Mouse (Mus musculus) midbrain, embryonic 14.5 days (tissue): ENCODE data around the gene Smarca4. TPM values are rescaled to one million over a fixed set of nuclear protein-coding genes. Genes with fewer than 3 reads are reported as not detected.

ENCODE experiments used
- ATAC-seq: fragments of 200-750 bp; cut with Nextera tagmentation; 2 replicates; pipeline ENCODE4 v1.8.0; 2017; ENCODE audit warnings: moderate number of reproducible peaks, moderate library complexity; ENCODE audit not compliant: low FRiP score, low TSS enrichment
- DNase-seq: peaks from one replicate; pipeline ENCODE4 v3.0.0-alpha.2; 2015
- H3K27ac ChIP-seq: fragments of 300-500 bp; sonication (generic); replicated peaks from 2 replicates; pipeline ENCODE4 v1.5.1; 2014; ENCODE audit warnings: mild to moderate bottlenecking, low read depth, low read length, moderate library complexity
- H3K27me3 ChIP-seq: fragments of 300-500 bp; sonication (generic); 2 replicates; pipeline ENCODE4 v1.6.1; 2014; ENCODE audit warnings: low read length, control low read depth, mixed read lengths; ENCODE audit not compliant: control insufficient read depth, insufficient read depth
- H3K36me3 ChIP-seq: fragments of 300-500 bp; sonication (generic); 2 replicates; pipeline ENCODE4 v1.6.1; 2014; ENCODE audit warnings: low read length, control low read depth; ENCODE audit not compliant: control insufficient read depth, insufficient read depth
- H3K4me1 ChIP-seq: fragments of 300-500 bp; sonication (generic); 2 replicates; pipeline ENCODE4 v1.6.1; 2014; ENCODE audit warnings: mild to moderate bottlenecking, antibody characterized with exemption, low read length, control low read depth; ENCODE audit not compliant: control insufficient read depth, insufficient read depth
- H3K4me2 ChIP-seq: fragments of 300-500 bp; sonication (generic); 2 replicates; pipeline ENCODE4 v1.6.1; 2014; ENCODE audit warnings: mild to moderate bottlenecking, low read length, moderate library complexity
- H3K4me3 ChIP-seq: fragments of 300-500 bp; sonication (generic); replicated peaks from 2 replicates; pipeline ENCODE4 v1.5.1; 2014; ENCODE audit warnings: low read depth, low read length
- H3K9ac ChIP-seq: fragments of 300-500 bp; sonication (generic); replicated peaks from 2 replicates; pipeline ENCODE4 v1.6.1; 2014; ENCODE audit warnings: mild to moderate bottlenecking, low read length, moderate library complexity
- H3K9me3 ChIP-seq: fragments of 300-500 bp; sonication (generic); 2 replicates; pipeline ENCODE4 v1.6.1; 2016; ENCODE audit warnings: low read length, control low read depth, mixed read lengths; ENCODE audit not compliant: control insufficient read depth
- WGBS: fragments of 180-500 bp; shearing (Covaris S2); extraction: QIAGEN DNeasy Blood & Tissue Kit; methylation state at CpG from one replicate; pipeline ENCODE4 v1.1.7; 2014; 5-methylcytosine and 5-hydroxymethylcytosine counted together
- polyA plus RNA-seq: library from polyadenylated mRNA; unstranded; fragments of >200 nt; fragmentation: Nextera tagmentation; extraction: Ambion mirVana; gene quantifications from 2 replicates; pipeline ENCODE4 v1.2.1, GENCODE M21; 2014

Smarca4 gene
- polyA plus RNA-seq = 162 and 179 TPM in 2 replicates

DNA sequence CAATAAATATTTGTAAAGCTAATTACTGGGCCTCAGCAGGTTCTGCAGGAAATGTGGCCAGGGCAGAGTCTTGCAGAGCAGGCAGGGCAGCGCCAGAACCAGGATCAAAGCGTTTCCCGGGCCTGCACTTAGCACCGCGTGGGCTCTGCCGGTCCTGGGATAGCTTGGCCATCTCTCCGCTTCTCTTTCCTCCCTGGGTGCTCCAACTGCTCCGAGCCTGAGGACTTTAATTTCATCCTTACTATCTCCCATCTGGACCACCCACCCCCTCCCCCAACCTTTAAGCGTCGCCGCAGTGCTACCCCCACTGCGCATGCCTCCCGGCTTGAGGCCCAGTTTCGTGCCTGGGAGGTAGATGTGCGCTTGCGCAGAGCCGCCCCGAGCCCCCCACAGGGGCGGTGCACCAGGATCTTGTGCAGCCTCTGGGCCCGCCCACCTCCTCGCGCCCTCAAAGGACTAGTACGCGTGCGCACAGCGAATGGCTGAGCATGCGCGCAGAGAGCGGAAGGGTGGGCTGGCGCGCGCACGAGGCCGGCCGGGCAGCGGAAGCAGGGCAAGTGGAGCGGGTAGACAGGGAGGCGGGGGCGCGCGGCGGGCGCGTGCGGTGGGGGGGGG lies at the start of gene Smarca4:
Gene Smarca4, plus strand, starts transcription at position 553 of the 615 bp plus-strand sequence.
- Histone ChIP-seq H3K4me3 (peak within 1 kb of the TSS; percentile 76), H3K36me3 (no peaks in the 10 kb centered on the region; the same call in none of the 2 replicates), H3K27ac (peak within 1 kb of the TSS; percentile 99), H3K4me2 (peak within 1 kb of the TSS; percentile 73), H3K9ac (peak within 1 kb of the TSS; percentile 96), H3K9me3 (no peaks in the 10 kb centered on the region), H3K27me3 (no peaks in the 10 kb centered on the region), H3K4me1 (peaks cover 17% of the 10 kb centered on the region)
- ATAC-seq = peak; percentile 93
- peak; percentile 100 for DNase-seq
- under 1% methylated on average over 42 of the region's 45 CpGs for WGBS

DNA sequence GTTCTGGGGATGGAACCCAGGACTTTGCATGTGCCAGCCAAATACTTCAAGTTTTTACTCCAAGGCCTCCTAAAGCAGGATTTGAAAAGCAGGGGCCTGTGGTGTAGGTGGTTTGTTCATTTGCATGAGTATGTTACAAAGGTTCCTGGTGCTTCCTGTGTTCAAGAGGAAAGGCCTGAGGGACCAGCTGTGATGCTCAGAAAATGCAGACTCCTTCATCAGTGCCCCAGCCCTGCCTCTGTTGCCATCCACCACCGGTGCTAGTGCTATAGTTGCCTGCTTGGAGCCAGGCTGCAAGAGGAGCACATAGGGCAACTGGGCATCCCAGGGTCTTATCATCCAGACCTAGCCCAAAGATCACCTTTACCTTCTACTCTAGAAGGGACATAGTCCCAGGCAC lies 49.4 kb upstream of the Smarca4 start:
- no peak for ATAC-seq

DNA sequence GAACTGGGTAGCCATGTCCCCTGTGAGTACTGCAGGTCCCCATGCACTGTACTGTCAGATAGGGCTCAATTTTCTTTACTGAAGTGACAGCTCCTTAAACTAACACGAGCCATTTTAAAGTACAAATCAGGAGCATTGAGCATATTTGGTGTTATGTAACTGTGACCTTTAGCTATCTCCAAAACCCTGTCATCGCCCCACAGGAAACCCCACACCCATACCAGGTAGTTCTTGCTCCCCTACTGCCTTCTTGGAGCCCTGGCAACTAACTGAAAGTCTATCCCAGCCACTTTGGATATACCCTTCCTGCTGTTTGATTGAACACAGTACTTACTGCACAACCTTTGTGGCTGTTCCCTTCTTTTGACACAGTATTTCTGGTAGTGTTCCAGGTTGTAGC lies 48.9 kb upstream of the Smarca4 start:
- WGBS = 93% methylated on average over 2 of the region's 2 CpGs
- no peaks in the 10 kb centered on the region for H3K4me1 ChIP-seq
- no peaks in the 10 kb centered on the region for H3K9me3 ChIP-seq
- no peak overlapping the region for H3K27ac ChIP-seq
- H3K36me3 ChIP-seq = peaks cover 28% of the 10 kb centered on the region
- no peaks in the 10 kb centered on the region for H3K27me3 ChIP-seq
- no peak overlapping the region for H3K4me3 ChIP-seq
- DNase-seq (no peak), ATAC-seq (no peak)
- no peak overlapping the region for H3K9ac ChIP-seq
- H3K4me2 ChIP-seq = no peak overlapping the region

More for the DNA sequence above, 49.4 kb upstream of the Smarca4 start:
- no peak overlapping the region for H3K4me2 ChIP-seq
- H3K27ac ChIP-seq = no peak overlapping the region
- no peaks in the 10 kb centered on the region for H3K4me1 ChIP-seq
- peaks cover 25% of the 10 kb centered on the region for H3K36me3 ChIP-seq
- 88% methylated on average over 1 of the region's 1 CpGs for WGBS
- H3K9me3 ChIP-seq = no peaks in the 10 kb centered on the region
- no peak overlapping the region for H3K4me3 ChIP-seq
- DNase-seq = no peak
- no peak overlapping the region for H3K9ac ChIP-seq
- no peaks in the 10 kb centered on the region for H3K27me3 ChIP-seq

DNA sequence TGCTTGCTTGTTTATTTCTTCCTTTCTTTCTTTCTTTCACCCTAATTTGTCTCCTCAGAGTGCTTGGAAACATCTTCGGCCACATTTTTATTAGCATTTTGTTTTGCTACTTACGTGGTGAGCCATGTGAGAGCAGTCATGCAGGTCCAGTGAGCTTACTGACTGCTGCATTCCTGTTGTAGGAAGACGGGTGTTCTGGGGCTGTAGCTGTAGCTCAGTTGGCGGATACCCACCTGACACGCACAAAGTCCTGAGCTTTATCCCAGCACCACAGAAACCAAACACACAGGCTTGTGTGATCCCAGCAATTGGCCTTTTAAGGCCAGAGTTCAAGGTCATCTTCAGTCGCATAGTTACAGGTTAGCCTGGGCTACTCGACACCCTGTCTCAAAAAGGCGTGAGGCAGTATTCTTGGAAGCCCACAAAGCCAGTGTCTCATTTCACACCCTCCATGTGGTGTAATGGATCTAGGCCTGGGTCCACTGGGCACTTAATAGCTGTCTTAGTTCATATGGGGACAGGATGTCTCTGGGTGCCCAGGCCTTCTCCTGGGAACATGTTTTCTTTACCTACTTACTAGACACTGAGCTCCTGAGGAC lies 47.2 kb upstream of the Smarca4 start:
- Histone ChIP-seq H3K4me3 (no peak overlapping the region), H3K27ac (no peak overlapping the region), H3K4me1 (no peaks in the 10 kb centered on the region), H3K27me3 (no peaks in the 10 kb centered on the region), H3K36me3 (peaks cover 43% of the 10 kb centered on the region), H3K9ac (no peak overlapping the region), H3K4me2 (no peak overlapping the region), H3K9me3 (no peaks in the 10 kb centered on the region)
- no peak for DNase-seq
- 95% methylated on average over 8 of the region's 8 CpGs for WGBS
- no peak for ATAC-seq

DNA sequence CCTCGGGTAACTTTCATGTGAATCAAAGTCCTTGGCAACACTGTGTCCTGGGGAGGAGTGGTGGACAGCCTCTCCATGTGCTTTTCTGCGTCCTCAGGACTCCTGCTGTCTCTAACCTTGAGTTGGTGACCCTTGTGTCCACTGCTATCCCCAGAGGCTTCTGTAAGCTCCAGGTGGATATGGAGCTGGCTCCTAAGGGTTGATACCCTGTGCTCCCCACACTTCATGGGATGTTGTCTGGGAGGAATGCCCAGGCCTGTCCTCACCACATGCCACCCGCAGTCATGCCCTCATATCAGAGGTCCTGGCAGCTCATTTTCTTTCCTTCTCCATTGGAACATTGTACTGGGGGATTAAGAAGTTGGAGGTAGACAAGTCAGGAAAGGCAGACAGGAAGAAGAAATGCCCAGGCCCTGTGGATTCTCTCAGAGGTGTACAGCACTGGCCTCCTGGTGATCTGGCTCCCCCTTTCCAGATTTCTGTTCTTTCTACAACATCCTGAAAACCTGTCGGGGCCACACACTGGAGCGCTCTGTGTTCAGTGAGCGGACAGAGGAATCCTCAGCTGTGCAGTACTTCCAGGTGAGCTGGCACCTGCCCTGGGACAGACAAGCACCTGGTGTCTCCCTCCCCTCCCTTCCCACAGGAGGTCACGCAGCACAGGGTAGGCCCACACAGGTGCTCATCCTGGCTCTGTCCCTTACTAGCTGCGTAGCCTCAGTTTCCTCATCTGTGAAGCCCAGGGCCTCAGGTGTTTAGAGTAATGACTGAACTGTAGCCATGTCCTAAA lies 41.8 kb upstream of the Smarca4 start:
- H3K4me1 ChIP-seq = no peaks in the 10 kb centered on the region
- H3K27me3 ChIP-seq = no peaks in the 10 kb centered on the region
- H3K4me3 ChIP-seq = no peak overlapping the region
- no peak overlapping the region for H3K27ac ChIP-seq
- no peaks in the 10 kb centered on the region for H3K9me3 ChIP-seq
- peaks cover 92% of the 10 kb centered on the region for H3K36me3 ChIP-seq
- no peak for ATAC-seq
- DNase-seq = no peak
- 97% methylated on average over 8 of the region's 8 CpGs for WGBS
- no peak overlapping the region for H3K4me2 ChIP-seq
- no peak overlapping the region for H3K9ac ChIP-seq

DNA sequence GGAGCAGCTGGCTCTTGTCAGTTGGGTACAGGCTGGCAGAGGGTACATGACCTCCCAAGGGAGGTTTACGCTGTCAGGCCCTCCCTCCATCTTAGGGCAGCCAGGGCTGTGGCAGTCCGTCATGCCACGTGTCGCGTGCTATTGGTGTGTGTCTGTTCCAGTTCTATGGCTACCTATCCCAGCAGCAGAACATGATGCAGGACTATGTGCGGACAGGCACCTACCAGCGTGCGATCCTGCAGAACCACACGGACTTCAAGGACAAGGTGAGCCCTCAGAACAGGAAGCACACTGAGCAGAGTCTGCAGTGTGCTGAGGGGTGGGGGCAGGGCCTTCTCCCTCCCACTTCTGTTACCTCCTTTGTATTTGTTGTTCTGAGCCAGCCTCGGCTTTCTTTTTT lies 40.7 kb upstream of the Smarca4 start:
- 93% methylated on average over 10 of the region's 10 CpGs for WGBS

DNA sequence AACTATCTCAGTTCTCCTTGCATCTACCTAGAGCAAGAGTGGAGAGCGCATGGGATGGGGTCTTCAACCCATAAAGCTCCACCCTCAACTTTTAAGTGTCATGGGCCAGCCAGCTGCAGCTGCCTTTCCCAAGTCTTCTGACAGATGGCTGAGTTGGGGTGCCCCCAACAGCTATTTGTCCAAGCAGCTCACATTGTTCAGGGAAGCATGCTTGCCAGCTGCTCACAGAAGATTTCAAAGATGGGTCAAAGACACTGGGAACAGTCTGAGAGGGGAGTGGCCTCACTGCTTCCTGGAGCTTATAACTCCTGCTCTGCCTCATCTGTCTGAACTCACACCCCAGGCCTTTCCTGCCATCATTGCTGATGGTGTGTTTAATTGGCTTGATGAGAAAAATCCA lies 39.7 kb upstream of the Smarca4 start:
- WGBS = 83% methylated on average over 1 of the region's 1 CpGs
- Histone ChIP-seq H3K9ac (no peak overlapping the region), H3K27ac (no peak overlapping the region), H3K27me3 (no peaks in the 10 kb centered on the region), H3K4me2 (no peak overlapping the region), H3K4me1 (no peaks in the 10 kb centered on the region), H3K4me3 (no peak overlapping the region), H3K9me3 (no peaks in the 10 kb centered on the region), H3K36me3 (peaks cover 94% of the 10 kb centered on the region)
- no peak for ATAC-seq
- no peak for DNase-seq

More for the DNA sequence above, 40.7 kb upstream of the Smarca4 start:
- H3K4me1 ChIP-seq = no peaks in the 10 kb centered on the region
- H3K27ac ChIP-seq = no peak overlapping the region
- no peaks in the 10 kb centered on the region for H3K9me3 ChIP-seq
- no peak overlapping the region for H3K9ac ChIP-seq
- ATAC-seq = no peak
- no peak overlapping the region for H3K4me2 ChIP-seq
- no peak overlapping the region for H3K4me3 ChIP-seq
- peaks cover 93% of the 10 kb centered on the region for H3K36me3 ChIP-seq
- no peaks in the 10 kb centered on the region for H3K27me3 ChIP-seq
- no peak for DNase-seq

DNA sequence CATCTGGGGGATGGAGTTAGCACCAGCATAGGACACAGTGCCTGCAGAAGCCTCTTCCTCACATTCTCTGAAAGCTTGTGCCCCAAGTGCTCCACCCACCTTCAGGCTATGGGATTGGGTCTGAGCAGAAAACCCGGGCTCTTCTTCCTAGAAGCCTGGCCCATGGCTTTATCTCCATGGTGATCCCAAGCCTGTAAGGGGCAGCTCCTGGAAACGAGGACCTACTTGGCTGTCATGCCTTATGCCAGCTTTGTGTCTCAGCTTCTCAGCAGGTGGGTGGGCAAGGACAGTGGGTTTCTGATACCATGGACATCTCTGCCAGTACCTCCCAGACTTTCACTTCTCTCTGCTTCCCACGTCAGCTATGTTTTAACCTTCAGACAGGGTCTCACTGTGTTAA lies 37.7 kb upstream of the Smarca4 start:
- no peak for DNase-seq
- ATAC-seq = no peak
- Histone ChIP-seq H3K4me3 (no peak overlapping the region), H3K36me3 (peaks cover 93% of the 10 kb centered on the region), H3K27me3 (no peaks in the 10 kb centered on the region), H3K9me3 (no peaks in the 10 kb centered on the region), H3K27ac (no peak overlapping the region), H3K4me1 (no peaks in the 10 kb centered on the region), H3K4me2 (no peak overlapping the region), H3K9ac (no peak overlapping the region)
- WGBS = 48% methylated on average over 3 of the region's 3 CpGs
